Mouse (Mus musculus): Measurements from ENCODE around the gene Tldc2. TPM values are rescaled to one million over a fixed set of nuclear protein-coding genes. Genes with fewer than 3 reads are reported as not detected.

The Tldc2 gene
- total RNA-seq, 2 experiments from 2014 or later = not detected

GRCm38 (mm10) chr2:157121766-157122165 lies 34.9 kb downstream of the Tldc2 start:
- DNase-seq (ENCODE audit: low spot score in 2 of 2) = no peak

- no peak for DNase-seq (ENCODE audit: low spot score in 2 of 2)
These were observed 38.4 kb downstream of the Tldc2 start for GRCm38 (mm10) chr2:157125246-157125645.

- DNase-seq (ENCODE audit: low spot score in 2 of 2) = no peak
These were observed 40.5 kb downstream of the Tldc2 start for GRCm38 (mm10) chr2:157127370-157127769.

- DNase-seq (ENCODE audit: low spot score in 2 of 2) = peak; percentile 16 to 28
These were observed 41.2 kb downstream of the Tldc2 start for GRCm38 (mm10) chr2:157128072-157128471.

- DNase-seq (ENCODE audit: low spot score in 2 of 2) = no peak
These were observed 42.2 kb downstream of the Tldc2 start for GRCm38 (mm10) chr2:157129096-157129495.

GRCm38 (mm10) chr2:157129601-157130164 lies 42.8 kb downstream of the Tldc2 start:
- DNase-seq (ENCODE audit: low spot score in 2 of 2) = no peak

- DNase-seq (ENCODE audit: low spot score in 2 of 2) = no peak
These were observed 44.1 kb downstream of the Tldc2 start for GRCm38 (mm10) chr2:157130813-157131514.

GRCm38 (mm10) chr2:157132086-157132485 lies 45.2 kb downstream of the Tldc2 start:
- DNase-seq (ENCODE audit: low spot score in 2 of 2) = no peak

GRCm38 (mm10) chr2:157132686-157133540 lies 46.1 kb downstream of the Tldc2 start:
- no peak for DNase-seq (ENCODE audit: low spot score in 2 of 2)

- no peak for DNase-seq (ENCODE audit: low spot score in 2 of 2)
These were observed 47.1 kb downstream of the Tldc2 start for GRCm38 (mm10) chr2:157133769-157134478.

GRCm38 (mm10) chr2:157134479-157134931 lies 47.6 kb downstream of the Tldc2 start:
- no peak for DNase-seq (ENCODE audit: low spot score in 2 of 2)

- peak; percentile 79 to 89 for DNase-seq (ENCODE audit: low spot score in 2 of 2)
These were observed 48.2 kb downstream of the Tldc2 start, which contains the start of gene Samhd1 for GRCm38 (mm10) chr2:157135014-157135413. Gene Samhd1, minus strand, starts transcription at chr2:157135265.

GRCm38 (mm10) chr2:157135529-157136120 lies 48.8 kb downstream of the Tldc2 start:
- DNase-seq (ENCODE audit: low spot score in 2 of 2) = peak in 1 of 2 experiments; percentile 13

- no peak for DNase-seq (ENCODE audit: low spot score in 2 of 2)
These were observed 49.3 kb downstream of the Tldc2 start for GRCm38 (mm10) chr2:157136176-157136575.

- DNase-seq (ENCODE audit: low spot score in 2 of 2) = no peak
These were observed 49.8 kb downstream of the Tldc2 start for GRCm38 (mm10) chr2:157136646-157137045.

- no peak for DNase-seq (ENCODE audit: low spot score in 2 of 2)
These were observed 51.3 kb downstream of the Tldc2 start for GRCm38 (mm10) chr2:157137959-157138731.

GRCm38 (mm10) chr2:157138808-157139207 lies 52.0 kb downstream of the Tldc2 start:
- no peak for DNase-seq (ENCODE audit: low spot score in 2 of 2)

GRCm38 (mm10) chr2:157139251-157139802 lies 52.5 kb downstream of the Tldc2 start:
- DNase-seq (ENCODE audit: low spot score in 2 of 2) = no peak

- no peak for DNase-seq (ENCODE audit: low spot score in 2 of 2)
These were observed 55.1 kb downstream of the Tldc2 start for GRCm38 (mm10) chr2:157141962-157142361.

- DNase-seq (ENCODE audit: low spot score in 2 of 2) = no peak
These were observed 57.3 kb downstream of the Tldc2 start for GRCm38 (mm10) chr2:157144132-157144531.

Measured in layer of hippocampus, postnatal 10 days (tissue).